Mouse (Mus musculus): ENCODE results near the gene Agap1.
A peak's percentile ranks its signal among the peaks of the same experiment; 100 is the strongest.

The Agap1 gene

GRCm38 (mm10) chr1:89616556-89616955 lies 161.9 kb downstream of the Agap1 start:
- no peak for DNase-seq (ENCODE audit: low spot score in 2 of 2)

- DNase-seq (ENCODE audit: low spot score in 2 of 2), result peak; percentile 26 to 66
These were observed 162.7 kb downstream of the Agap1 start for GRCm38 (mm10) chr1:89617336-89617735.

- DNase-seq (ENCODE audit: low spot score in 2 of 2), result no peak
These were observed 165.4 kb downstream of the Agap1 start for GRCm38 (mm10) chr1:89619963-89620362.

- no peak for DNase-seq (ENCODE audit: low spot score in 2 of 2)
These were observed 166.6 kb downstream of the Agap1 start for GRCm38 (mm10) chr1:89621014-89621791.

GRCm38 (mm10) chr1:89621952-89622351 lies 167.3 kb downstream of the Agap1 start:
- peak in 1 of 2 experiments; percentile 77 for DNase-seq (ENCODE audit: low spot score in 2 of 2)

- DNase-seq (ENCODE audit: low spot score in 2 of 2), result no peak
These were observed 168.2 kb downstream of the Agap1 start for GRCm38 (mm10) chr1:89622801-89623200.

- no peak for DNase-seq (ENCODE audit: low spot score in 2 of 2)
These were observed 170.7 kb downstream of the Agap1 start for GRCm38 (mm10) chr1:89625312-89625711.

GRCm38 (mm10) chr1:89625967-89626366 lies 171.4 kb downstream of the Agap1 start:
- DNase-seq (ENCODE audit: low spot score in 2 of 2), result no peak

- no peak for DNase-seq (ENCODE audit: low spot score in 2 of 2)
These were observed 172.3 kb downstream of the Agap1 start for GRCm38 (mm10) chr1:89626940-89627339.

GRCm38 (mm10) chr1:89627650-89628049 lies 173.0 kb downstream of the Agap1 start:
- DNase-seq (ENCODE audit: low spot score in 2 of 2), result no peak

- DNase-seq (ENCODE audit: low spot score in 2 of 2), result no peak
These were observed 176.2 kb downstream of the Agap1 start for GRCm38 (mm10) chr1:89630836-89631235.

GRCm38 (mm10) chr1:89631747-89632146 lies 177.1 kb downstream of the Agap1 start:
- DNase-seq (ENCODE audit: low spot score in 2 of 2), result no peak

- no peak for DNase-seq (ENCODE audit: low spot score in 2 of 2)
These were observed 179.4 kb downstream of the Agap1 start for GRCm38 (mm10) chr1:89634055-89634454.

- no peak for DNase-seq (ENCODE audit: low spot score in 2 of 2)
These were observed 180.5 kb downstream of the Agap1 start for GRCm38 (mm10) chr1:89635131-89635530.

- no peak for DNase-seq (ENCODE audit: low spot score in 2 of 2)
These were observed 183.1 kb downstream of the Agap1 start for GRCm38 (mm10) chr1:89637670-89638069.

GRCm38 (mm10) chr1:89643445-89644100 lies 189.0 kb downstream of the Agap1 start:
- no peak for DNase-seq (ENCODE audit: low spot score in 2 of 2)

- DNase-seq (ENCODE audit: low spot score in 2 of 2), result peak in 1 of 2 experiments; percentile 27
These were observed 189.5 kb downstream of the Agap1 start for GRCm38 (mm10) chr1:89644120-89644519.

- DNase-seq (ENCODE audit: low spot score in 2 of 2), result peak; percentile 60 to 72
These were observed 191.9 kb downstream of the Agap1 start for GRCm38 (mm10) chr1:89646326-89647018.

- DNase-seq (ENCODE audit: low spot score in 2 of 2), result no peak
These were observed 192.9 kb downstream of the Agap1 start for GRCm38 (mm10) chr1:89647505-89647904.

- DNase-seq (ENCODE audit: low spot score in 2 of 2), result no peak
These were observed 196.0 kb downstream of the Agap1 start for GRCm38 (mm10) chr1:89650557-89650956.

GRCm38 (mm10) chr1:89656167-89656566 lies 201.6 kb downstream of the Agap1 start:
- DNase-seq (ENCODE audit: low spot score in 2 of 2), result no peak

- no peak for DNase-seq (ENCODE audit: low spot score in 2 of 2)
These were observed 202.2 kb downstream of the Agap1 start for GRCm38 (mm10) chr1:89656643-89657321.
